Mouse (Mus musculus): ENCODE results near the gene Lin54. TPM values are rescaled to one million over a fixed set of nuclear protein-coding genes. Genes with fewer than 3 reads are reported as not detected.

Lin54 gene
- total RNA-seq (2023; ENCODE audit: inconsistent age), result 18.3 to 32.7 TPM (median 25.2 TPM) in 4 replicates

GRCm38 (mm10) chr5:100500458-100500961, at the start of gene Lin54:
Gene Lin54, minus strand, starts transcription at chr5:100500639.

GRCm38 (mm10) chr5:100518049-100519026, 17.9 kb upstream of the Lin54 start, which contains the start of gene Cops4:
Gene Cops4, plus strand, starts transcription at chr5:100518309.

GRCm38 (mm10) chr5:100415761-100416590, 84.5 kb downstream of the Lin54 start, which contains the start of gene Sec31a:
Gene Sec31a, minus strand, starts transcription at chr5:100416234.

Other genes starting within 250 kb of the Lin54 start
- gene Sec31a, start 84.4 kb downstream of the Lin54 start, total RNA-seq (2023; ENCODE audit: inconsistent age), result 133 to 156 TPM (median 152 TPM) in 4 replicates
- 72.2 to 75.4 TPM (median 74.6 TPM) in 4 replicates for gene Cops4, start 17.7 kb upstream of the Lin54 start, total RNA-seq (2023; ENCODE audit: inconsistent age)
- 436 to 464 TPM (median 452 TPM) in 4 replicates for gene Plac8, start 71.6 kb upstream of the Lin54 start, total RNA-seq (2023; ENCODE audit: inconsistent age)
- gene Coq2, start 174.5 kb upstream of the Lin54 start, total RNA-seq (2023; ENCODE audit: inconsistent age), result 49.1 to 52.3 TPM (median 51.5 TPM) in 4 replicates
- gene Hpse, start 219.1 kb upstream of the Lin54 start, total RNA-seq (2023; ENCODE audit: inconsistent age), result 14.0 to 18.6 TPM (median 15.0 TPM) in 4 replicates

All from B cell, adult (primary cell).